Mouse (Mus musculus): ENCODE data around the gene Plac9b. TPM values are rescaled to one million over a fixed set of nuclear protein-coding genes. Genes with fewer than 3 reads are reported as not detected.
"Not testable (repeated sequence)": the region's sequence is repeated elsewhere in the genome, so short reads cannot be mapped to it uniquely, and the experiment has no call there.

Plac9b gene
- polyA plus RNA-seq, 1 experiment from 2014 or later, result 0.46 TPM

GRCm38 (mm10) chr14:26173955-26174354 lies 8.3 kb downstream of the Plac9b start:
- no CpG with 5 or more reads among the region's 3 CpGs for WGBS
- not testable (repeated sequence) for H3K27ac ChIP-seq (ENCODE audit: low read depth, low read length); H3K9me3 ChIP-seq (ENCODE audit: control insufficient read depth, low read length); H3K4me2 ChIP-seq (ENCODE audit: low read depth, low read length); H3K4me1 ChIP-seq (ENCODE audit: control insufficient read depth, insufficient read depth, low read length); ATAC-seq (ENCODE audit: low read depth); H3K27me3 ChIP-seq (ENCODE audit: control insufficient read depth, insufficient read depth, low read length); H3K9ac ChIP-seq (replicated peaks; ENCODE audit: low read depth, low read length); H3K36me3 ChIP-seq (ENCODE audit: control insufficient read depth, insufficient read depth, low read length); H3K4me3 ChIP-seq (ENCODE audit: low read depth, low read length)

GRCm38 (mm10) chr14:26165266-26165665 lies 17.0 kb downstream of the Plac9b start:
- not testable (repeated sequence) for H3K9me3 ChIP-seq (ENCODE audit: control insufficient read depth, low read length); H3K27me3 ChIP-seq (ENCODE audit: control insufficient read depth, insufficient read depth, low read length); H3K4me3 ChIP-seq (ENCODE audit: low read depth, low read length); H3K9ac ChIP-seq (replicated peaks; ENCODE audit: low read depth, low read length); H3K4me1 ChIP-seq (ENCODE audit: control insufficient read depth, insufficient read depth, low read length); H3K4me2 ChIP-seq (ENCODE audit: low read depth, low read length); H3K36me3 ChIP-seq (ENCODE audit: control insufficient read depth, insufficient read depth, low read length); ATAC-seq (ENCODE audit: low read depth); H3K27ac ChIP-seq (ENCODE audit: low read depth, low read length)
- WGBS, result no CpG with 5 or more reads among the region's 12 CpGs

GRCm38 (mm10) chr14:26162423-26162822 lies 19.9 kb downstream of the Plac9b start:
- no CpG with 5 or more reads among the region's 5 CpGs for WGBS

DNA sequence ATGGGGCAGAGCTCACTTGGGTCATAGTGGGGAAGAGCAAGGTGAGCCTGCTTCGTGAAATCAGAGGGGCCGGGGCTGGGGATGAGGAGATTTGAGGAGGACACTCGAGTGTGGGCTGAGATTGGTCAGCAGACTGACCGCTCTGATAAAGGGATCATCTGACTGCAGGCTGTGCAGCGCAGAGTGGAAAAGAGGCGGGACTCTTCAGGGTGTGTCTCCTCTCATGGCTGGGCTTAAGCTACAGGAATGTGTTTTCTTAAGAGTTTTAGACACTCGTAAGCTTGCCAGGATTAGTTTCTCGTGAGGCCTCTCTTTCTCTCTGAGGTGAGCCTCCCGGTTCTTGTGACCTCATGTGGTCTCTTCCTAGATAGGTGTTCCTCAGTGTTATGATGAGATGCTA lies 21.1 kb downstream of the Plac9b start:
- H3K4me3 ChIP-seq (ENCODE audit: low read depth, low read length); H3K4me1 ChIP-seq (ENCODE audit: control insufficient read depth, insufficient read depth, low read length); H3K36me3 ChIP-seq (ENCODE audit: control insufficient read depth, insufficient read depth, low read length); ATAC-seq (ENCODE audit: low read depth); H3K9me3 ChIP-seq (ENCODE audit: control insufficient read depth, low read length); H3K27me3 ChIP-seq (ENCODE audit: control insufficient read depth, insufficient read depth, low read length); H3K27ac ChIP-seq (ENCODE audit: low read depth, low read length); H3K4me2 ChIP-seq (ENCODE audit: low read depth, low read length); H3K9ac ChIP-seq (replicated peaks; ENCODE audit: low read depth, low read length): not testable (repeated sequence)
- no CpG with 5 or more reads among the region's 9 CpGs for WGBS

More at GRCm38 (mm10) chr14:26162423-26162822, 19.9 kb downstream of the Plac9b start:
- H3K9ac ChIP-seq (replicated peaks; ENCODE audit: low read depth, low read length); H3K4me2 ChIP-seq (ENCODE audit: low read depth, low read length); H3K36me3 ChIP-seq (ENCODE audit: control insufficient read depth, insufficient read depth, low read length); H3K4me1 ChIP-seq (ENCODE audit: control insufficient read depth, insufficient read depth, low read length); ATAC-seq (ENCODE audit: low read depth); H3K27me3 ChIP-seq (ENCODE audit: control insufficient read depth, insufficient read depth, low read length); H3K4me3 ChIP-seq (ENCODE audit: low read depth, low read length); H3K9me3 ChIP-seq (ENCODE audit: control insufficient read depth, low read length); H3K27ac ChIP-seq (ENCODE audit: low read depth, low read length): not testable (repeated sequence)

- H3K27ac ChIP-seq (ENCODE audit: low read depth, low read length); H3K9ac ChIP-seq (replicated peaks; ENCODE audit: low read depth, low read length); ATAC-seq (ENCODE audit: low read depth); H3K36me3 ChIP-seq (ENCODE audit: control insufficient read depth, insufficient read depth, low read length); H3K27me3 ChIP-seq (ENCODE audit: control insufficient read depth, insufficient read depth, low read length); H3K4me2 ChIP-seq (ENCODE audit: low read depth, low read length); H3K4me3 ChIP-seq (ENCODE audit: low read depth, low read length); H3K9me3 ChIP-seq (ENCODE audit: control insufficient read depth, low read length); H3K4me1 ChIP-seq (ENCODE audit: control insufficient read depth, insufficient read depth, low read length): not testable (repeated sequence)
- no CpG with 5 or more reads among the region's 7 CpGs for WGBS
Measured at GRCm38 (mm10) chr14:26156032-26156431, 26.2 kb downstream of the Plac9b start.

DNA sequence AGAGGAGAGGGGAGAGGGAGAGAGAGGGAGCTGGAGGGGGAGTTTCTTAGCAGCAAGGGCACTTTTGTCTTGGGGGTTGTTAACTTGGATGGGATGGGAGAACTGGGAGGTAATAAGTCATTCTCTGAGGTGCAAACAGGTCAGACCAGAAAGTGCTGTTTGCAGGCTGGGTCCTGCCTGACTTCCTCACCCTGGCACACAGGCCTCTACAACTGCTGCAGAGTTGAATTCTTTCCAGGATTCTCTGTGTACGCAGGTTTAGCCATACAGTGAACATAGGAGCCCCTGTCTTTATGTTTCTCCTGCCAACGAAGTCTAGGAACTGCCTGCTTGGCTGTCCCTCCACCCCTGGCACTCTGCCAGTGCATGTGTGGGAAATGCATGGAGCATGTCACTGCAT lies 35.2 kb downstream of the Plac9b start:
- not testable (repeated sequence) for H3K4me2 ChIP-seq (ENCODE audit: low read depth, low read length); H3K36me3 ChIP-seq (ENCODE audit: control insufficient read depth, insufficient read depth, low read length); ATAC-seq (ENCODE audit: low read depth); H3K9me3 ChIP-seq (ENCODE audit: control insufficient read depth, low read length); H3K27ac ChIP-seq (ENCODE audit: low read depth, low read length); H3K4me3 ChIP-seq (ENCODE audit: low read depth, low read length); H3K4me1 ChIP-seq (ENCODE audit: control insufficient read depth, insufficient read depth, low read length); H3K27me3 ChIP-seq (ENCODE audit: control insufficient read depth, insufficient read depth, low read length); H3K9ac ChIP-seq (replicated peaks; ENCODE audit: low read depth, low read length)
- no CpG with 5 or more reads among the region's 2 CpGs for WGBS

DNA sequence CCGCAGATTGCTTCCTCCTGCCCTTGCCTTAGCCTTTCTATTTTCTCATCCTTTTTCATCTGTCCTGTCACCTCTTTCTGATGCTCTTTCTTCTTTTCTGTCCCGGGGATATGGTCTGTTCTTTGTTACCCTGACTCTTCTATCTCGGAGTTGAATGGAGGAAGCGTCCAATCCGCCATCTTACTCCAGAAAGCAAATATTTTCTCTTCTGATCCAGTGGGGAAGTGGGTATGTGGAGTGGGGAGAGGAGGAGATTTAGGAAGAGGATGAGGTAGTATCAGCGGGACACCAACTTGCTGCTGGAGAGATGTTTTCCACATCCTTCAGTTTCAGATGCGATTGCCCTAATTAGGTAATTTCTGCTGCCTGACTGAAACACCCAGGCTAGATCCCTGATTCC lies 63.2 kb downstream of the Plac9b start:
- not testable (repeated sequence) for H3K9me3 ChIP-seq (ENCODE audit: control insufficient read depth, low read length); H3K27me3 ChIP-seq (ENCODE audit: control insufficient read depth, insufficient read depth, low read length); H3K36me3 ChIP-seq (ENCODE audit: control insufficient read depth, insufficient read depth, low read length); H3K27ac ChIP-seq (ENCODE audit: low read depth, low read length); H3K4me3 ChIP-seq (ENCODE audit: low read depth, low read length); H3K9ac ChIP-seq (replicated peaks; ENCODE audit: low read depth, low read length); H3K4me2 ChIP-seq (ENCODE audit: low read depth, low read length); H3K4me1 ChIP-seq (ENCODE audit: control insufficient read depth, insufficient read depth, low read length)
- peak; percentile 52 for ATAC-seq (ENCODE audit: low read depth)
- no CpG with 5 or more reads among the region's 7 CpGs for WGBS

- not testable (repeated sequence) for H3K36me3 ChIP-seq (ENCODE audit: control insufficient read depth, insufficient read depth, low read length); H3K4me1 ChIP-seq (ENCODE audit: control insufficient read depth, insufficient read depth, low read length); H3K9ac ChIP-seq (replicated peaks; ENCODE audit: low read depth, low read length); H3K9me3 ChIP-seq (ENCODE audit: control insufficient read depth, low read length); H3K4me2 ChIP-seq (ENCODE audit: low read depth, low read length); H3K27ac ChIP-seq (ENCODE audit: low read depth, low read length); H3K27me3 ChIP-seq (ENCODE audit: control insufficient read depth, insufficient read depth, low read length); H3K4me3 ChIP-seq (ENCODE audit: low read depth, low read length)
- WGBS, result no CpG with 5 or more reads among the region's 18 CpGs
- ATAC-seq (ENCODE audit: low read depth), result peak; percentile 94
Measured at GRCm38 (mm10) chr14:26118550-26119000, 63.7 kb downstream of the Plac9b start.

DNA sequence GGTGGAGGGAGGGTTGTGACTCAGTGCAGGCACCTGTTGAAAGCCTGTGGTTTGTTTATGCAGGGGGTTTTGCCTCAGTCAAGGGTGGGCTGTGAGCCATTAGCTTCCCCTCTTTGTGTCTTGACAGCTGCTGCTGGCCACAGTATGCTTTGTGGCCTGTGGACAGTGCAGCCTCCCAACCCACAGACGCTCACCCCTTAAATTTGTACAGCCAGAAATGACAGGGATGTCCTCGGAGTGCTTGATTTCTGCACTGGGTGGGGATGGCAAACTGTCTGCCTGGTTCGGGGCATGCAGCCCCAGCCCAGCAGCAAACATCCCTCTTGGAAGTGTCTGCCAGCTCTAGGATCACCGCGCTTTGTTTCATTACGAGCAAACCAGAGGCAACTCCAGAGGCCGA lies 64.1 kb downstream of the Plac9b start, which contains the start of gene Duxbl2:
Duxbl2 (plus strand) TSS at position 200 of the 400 bp plus-strand sequence.
- not testable (repeated sequence) for H3K4me3 ChIP-seq (ENCODE audit: low read depth, low read length); H3K4me2 ChIP-seq (ENCODE audit: low read depth, low read length); H3K27ac ChIP-seq (ENCODE audit: low read depth, low read length); H3K9ac ChIP-seq (replicated peaks; ENCODE audit: low read depth, low read length); H3K9me3 ChIP-seq (ENCODE audit: control insufficient read depth, low read length); H3K27me3 ChIP-seq (ENCODE audit: control insufficient read depth, insufficient read depth, low read length); H3K4me1 ChIP-seq (ENCODE audit: control insufficient read depth, insufficient read depth, low read length); H3K36me3 ChIP-seq (ENCODE audit: control insufficient read depth, insufficient read depth, low read length); ATAC-seq (ENCODE audit: low read depth)
- WGBS, result no CpG with 5 or more reads among the region's 7 CpGs
